Mouse (Mus musculus) E14TG2a.4 (cell line): ENCODE measurements at regions not wholly inside any gene's neighbourhood (a gene's known extent, or its start where the extent isn't known, plus 50 kb on each side); places are given as distances from the start of the nearest gene placed in this dataset.

ENCODE experiments used
- CTCF ChIP-seq: conservative IDR thresholded peaks from 2 replicates; pipeline ENCODE4 v1.5.1; 2014; ENCODE audit warnings: low read length
- NANOG ChIP-seq: IDR thresholded peaks from 2 replicates; pipeline ENCODE4 v1.6.1; 2014; ENCODE audit warnings: borderline replicate concordance, low read length, mixed read lengths
- POU5F1 ChIP-seq: IDR thresholded peaks from 2 replicates; pipeline ENCODE4 v1.6.1; 2014; ENCODE audit warnings: low read length, borderline replicate concordance

- TF ChIP-seq CTCF: no peak
- no peak for TF ChIP-seq POU5F1
- no peak for TF ChIP-seq NANOG
Observed at GRCm38 (mm10) chr16:57888138-57888537, 133.6 kb upstream of the Col8a1 start.
